In the genomic region with DNA sequence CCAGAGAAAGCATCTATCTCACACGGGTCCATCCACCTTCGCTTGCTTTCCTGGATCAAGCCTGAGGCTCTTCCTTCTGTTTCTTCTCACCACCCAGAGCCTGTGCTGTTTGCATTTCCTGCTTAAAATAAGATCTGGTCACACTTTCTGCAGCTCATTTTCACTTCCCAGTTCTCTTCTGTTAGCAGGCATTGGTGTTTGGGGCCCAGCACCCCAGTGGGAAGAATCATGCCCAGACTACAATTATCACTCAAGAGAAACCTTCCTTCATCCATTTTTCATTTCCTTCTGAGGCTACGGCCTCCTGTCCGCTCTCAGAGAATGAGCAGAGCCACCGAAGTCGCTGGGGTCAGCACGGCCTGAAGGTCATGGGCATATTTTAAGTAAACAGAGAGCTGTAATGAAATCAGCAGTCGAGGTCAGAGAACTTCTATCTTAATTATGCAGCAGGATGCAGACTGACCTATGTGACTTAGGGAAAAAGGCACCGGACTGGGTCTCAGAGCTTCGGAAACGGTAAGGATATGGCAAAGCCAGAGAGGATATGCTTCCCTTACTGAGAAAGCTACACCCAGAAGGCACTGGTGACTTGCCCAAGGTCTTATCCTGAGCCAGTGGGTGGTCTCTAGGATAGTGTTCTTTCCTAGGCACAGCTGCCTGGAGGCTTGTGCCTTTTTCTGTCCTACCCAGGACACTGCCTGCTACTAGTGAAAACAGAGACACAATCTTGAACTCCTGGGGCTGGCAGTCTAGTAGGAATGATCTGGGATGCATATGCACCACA, we compare ENCODE assay signal across 10 mouse cellular contexts. TPM values are rescaled to one million over a fixed set of nuclear protein-coding genes. Genes with fewer than 3 reads are reported as not detected.
DNase-seq lines count a peak whose midpoint lies in the region; ATAC-seq lines count a peak whose summit lies in the region.
"Had no signal": no experiment of that assay in that cellular context is flagged by ENCODE, and none has a peak within 500 bp of the region (broad histone marks: within the 10 kb centered on the region; RNA-seq: fewer than 3 reads in every experiment).

No protein-coding gene starts in this region.

- H3K27me3 ChIP-seq in hindbrain, embryonic 15.5 days: no peaks in the 10 kb centered on the region
- H3K27me3 ChIP-seq in midbrain, embryonic 15.5 days (replicated peaks): no peaks in the 10 kb centered on the region

- peak; percentile 82 for DNase-seq in heart, adult 11 months
- DNase-seq in heart, adult 8-10 months (ENCODE audit: low spot score): no peak
- DNase-seq in ovary, adult 18-20 months (ENCODE audit: low spot score): peak; percentile 23
- DNase-seq in ovary, postnatal 14 days (ENCODE audit: low spot score): no peak
- no peak for DNase-seq in cerebellum, postnatal 14 days
- DNase-seq in retina, postnatal 1 day: no peak
- DNase-seq: cerebellum, adult 9-10 months had no signal

- 0 out of 2 replicates have a peak, but pooled peaks cover 3% of the 10 kb centered on the region for H3K36me3 ChIP-seq in hindbrain, embryonic 15.5 days
- no peaks in the 10 kb centered on the region for H3K36me3 ChIP-seq in midbrain, embryonic 15.5 days (replicated peaks)

- H3K27ac ChIP-seq in hindbrain, embryonic 15.5 days (replicated peaks): peak overlapping the region; percentile 31; the same call in 1 of the 2 replicates
- peak overlapping the region; percentile 63; the same call in 1 of the 2 replicates for H3K27ac ChIP-seq in midbrain, embryonic 15.5 days

- WGBS in hindbrain, embryonic 15.5 days: 55% methylated on average over 11 of the region's 11 CpGs
- 60% methylated on average over 11 of the region's 11 CpGs for WGBS in midbrain, embryonic 15.5 days

- ATAC-seq in hindbrain, embryonic 15.5 days (ENCODE audit: low FRiP score, low read depth): no peak
- no peak for ATAC-seq in midbrain, embryonic 15.5 days (replicated peaks)

- H3K4me2 ChIP-seq in hindbrain, embryonic 15.5 days: no peak overlapping the region
- H3K4me2 ChIP-seq in midbrain, embryonic 15.5 days: no peak overlapping the region

- H3K4me1 ChIP-seq in hindbrain, embryonic 15.5 days (replicated peaks): peaks cover 22% of the 10 kb centered on the region
- H3K4me1 ChIP-seq in midbrain, embryonic 15.5 days: peaks cover 21% of the 10 kb centered on the region

- no peak overlapping the region for H3K4me3 ChIP-seq in hindbrain, embryonic 15.5 days
- no peak overlapping the region for H3K4me3 ChIP-seq in midbrain, embryonic 15.5 days
- H3K4me3 ChIP-seq: myocyte had no signal

- no peak overlapping the region for H3K9ac ChIP-seq in hindbrain, embryonic 15.5 days
- no peak overlapping the region for H3K9ac ChIP-seq in midbrain, embryonic 15.5 days

- no peaks in the 10 kb centered on the region for H3K9me3 ChIP-seq in hindbrain, embryonic 15.5 days
- no peaks in the 10 kb centered on the region for H3K9me3 ChIP-seq in midbrain, embryonic 15.5 days

RNA-seq across cellular contexts. Expression of a gene that starts 14.0 kb away (rescaled TPM):
- 1 to 10 TPM; 2.3 to 4.4 (median 3.6) TPM for total RNA-seq in heart, adult 8-10 months (2022)
- 4.8 and 6.0 TPM in 2 replicates for polyA plus RNA-seq in hindbrain, embryonic 15.5 days (2015; fragmentation: Nextera tagmentation; extraction: Ambion mirVana)
- 3.8 and 5.2 TPM in 2 replicates for polyA plus RNA-seq in midbrain, embryonic 15.5 days (2015; fragmentation: Nextera tagmentation; extraction: Ambion mirVana)

RNA-seq across cellular contexts. Expression of a gene that starts 14.5 kb away (rescaled TPM):
- total RNA-seq in heart, adult 8-10 months (2022): 10 to 100 TPM; 14.5 to 24.1 (median 18.5) TPM
- 25.3 and 28.4 TPM in 2 replicates for polyA plus RNA-seq in hindbrain, embryonic 15.5 days (2015; fragmentation: Nextera tagmentation; extraction: Ambion mirVana)
- 30.9 and 31.1 TPM in 2 replicates for polyA plus RNA-seq in midbrain, embryonic 15.5 days (2015; fragmentation: Nextera tagmentation; extraction: Ambion mirVana)

Comparison
In these comparisons a context has a peak if more than half of its experiments do, and no peak if none do; other contexts are left out.
1. DNase-seq: peak in heart, adult 11 months (single experiment) and ovary, adult 18-20 months (single experiment); none in heart, adult 8-10 months (single experiment), ovary, postnatal 14 days (single experiment), cerebellum, postnatal 14 days (0 of 2) and retina, postnatal 1 day (single experiment).